Mouse (Mus musculus) thymus, postnatal 0 days (tissue): ENCODE data around the gene Tdrd12. TPM values are rescaled to one million over a fixed set of nuclear protein-coding genes. Genes with fewer than 3 reads are reported as not detected.

Experiments
- DNase-seq: peaks from one replicate; pipeline ENCODE4 v3.0.0-alpha.2; 2015; ENCODE audit warnings: low spot score
- polyA plus RNA-seq: library from polyadenylated mRNA; unstranded; fragments of >200 nt; fragmentation: Nextera tagmentation; extraction: Ambion mirVana; gene quantifications from 2 replicates; pipeline ENCODE4 v1.2.1, GENCODE M21; 2015

The Tdrd12 gene
- polyA plus RNA-seq, 1 experiment from 2014 or later = not detected

DNA sequence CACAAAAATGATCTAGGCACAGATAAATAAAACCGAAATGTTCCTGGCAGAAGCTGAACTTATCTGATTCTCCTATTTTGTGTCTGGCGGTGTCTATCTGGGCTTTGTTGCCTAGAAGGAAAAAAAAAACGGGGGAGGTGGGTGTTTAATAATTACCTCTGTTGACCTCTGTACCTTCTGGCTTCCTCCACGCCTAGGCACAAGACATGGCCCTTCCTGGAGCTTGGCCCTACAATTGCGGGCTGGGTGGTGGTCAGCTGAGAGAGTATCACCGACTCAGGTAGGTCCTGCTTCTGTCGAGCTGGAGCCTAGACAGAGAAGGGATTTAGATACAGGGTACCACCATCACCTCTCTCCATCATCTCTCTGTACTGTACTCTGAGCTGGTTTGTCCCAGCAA is 88.7 kb downstream of the Tdrd12 start:
- no peak for DNase-seq

DNA sequence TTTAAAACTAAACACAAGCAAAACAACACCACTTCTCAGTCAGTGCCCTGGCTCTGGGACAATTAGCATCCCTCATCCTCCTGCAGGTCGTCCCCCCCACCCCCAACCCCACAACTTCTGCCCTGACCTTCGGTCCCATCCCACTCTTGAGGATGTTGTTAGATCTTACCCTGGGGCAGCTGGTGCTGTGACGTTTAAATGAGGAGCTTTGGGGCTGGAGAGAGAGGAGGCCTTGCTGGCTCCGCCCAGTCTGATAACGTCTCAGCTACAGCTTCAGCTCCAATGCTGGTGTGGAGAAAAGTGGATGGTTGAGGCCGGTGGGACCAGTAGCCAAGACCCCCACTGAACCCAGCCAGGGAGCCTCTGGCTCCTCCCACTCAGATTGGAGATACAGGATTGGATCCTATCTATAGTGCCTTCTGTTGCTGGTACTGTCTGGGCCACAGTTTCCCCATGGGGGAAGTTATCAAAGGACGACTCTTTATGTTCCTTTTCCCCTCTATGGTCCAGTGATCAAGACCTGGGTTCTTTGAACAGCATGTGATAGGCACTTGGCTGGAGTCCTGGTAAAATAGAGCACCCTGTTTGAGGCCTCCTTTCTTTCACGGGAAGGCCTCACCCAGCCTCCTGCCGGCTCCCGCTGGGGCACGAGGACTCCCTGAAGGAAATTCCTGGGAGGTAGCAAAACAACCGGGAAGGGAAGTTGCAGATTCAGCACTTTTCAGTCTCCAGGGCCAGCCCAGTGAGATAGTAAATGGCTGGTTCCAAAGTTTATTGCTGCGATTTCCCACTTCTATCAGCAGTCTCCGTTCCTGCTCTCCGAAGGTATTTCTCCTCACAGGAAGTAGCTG is 89.3 kb downstream of the Tdrd12 start, which contains the start of gene Slc7a9:
Gene Slc7a9 (plus strand): TSS at position 801 of the 851 bp plus-strand sequence.
- DNase-seq = no peak

DNA sequence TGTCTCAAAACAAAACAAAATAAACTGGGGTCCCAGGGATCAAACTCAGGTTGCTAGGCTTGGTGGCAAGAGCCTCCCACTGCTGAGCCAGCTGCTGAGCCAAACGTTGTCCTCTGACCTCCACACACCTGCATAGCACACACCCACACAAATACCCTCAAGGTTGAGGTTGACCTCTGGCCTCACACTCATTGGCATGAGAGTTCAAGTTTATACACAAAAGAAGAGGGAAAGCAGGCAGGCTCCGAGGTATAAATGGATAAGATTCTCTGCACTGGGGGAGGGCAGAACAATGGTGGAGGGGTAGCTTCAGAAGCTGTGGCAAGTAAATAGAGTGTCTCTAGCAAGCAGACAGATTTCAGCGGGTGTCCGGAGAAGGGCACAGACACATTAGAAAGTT is 90.0 kb downstream of the Tdrd12 start:
- DNase-seq = no peak

DNA sequence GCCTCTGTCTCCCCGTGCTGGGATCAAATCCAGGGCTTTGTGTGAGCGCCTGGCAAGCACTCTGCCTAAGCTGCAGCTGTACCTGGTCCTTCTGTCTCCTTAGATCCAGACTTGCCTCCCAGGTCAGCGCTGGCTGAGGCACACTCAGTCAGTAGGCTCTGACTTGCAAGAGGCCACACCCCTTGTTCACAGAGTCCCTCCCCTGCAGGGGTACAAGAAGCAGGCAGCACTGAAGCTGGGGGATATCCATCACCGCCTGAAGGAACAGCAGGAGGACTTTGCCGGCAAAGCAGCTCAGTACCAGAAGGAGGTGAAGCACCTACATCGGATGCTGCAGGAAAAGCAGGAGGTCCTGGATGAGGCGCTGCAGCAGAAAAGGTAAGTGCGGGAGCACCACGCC is 102.3 kb downstream of the Tdrd12 start:
- DNase-seq = no peak

DNA sequence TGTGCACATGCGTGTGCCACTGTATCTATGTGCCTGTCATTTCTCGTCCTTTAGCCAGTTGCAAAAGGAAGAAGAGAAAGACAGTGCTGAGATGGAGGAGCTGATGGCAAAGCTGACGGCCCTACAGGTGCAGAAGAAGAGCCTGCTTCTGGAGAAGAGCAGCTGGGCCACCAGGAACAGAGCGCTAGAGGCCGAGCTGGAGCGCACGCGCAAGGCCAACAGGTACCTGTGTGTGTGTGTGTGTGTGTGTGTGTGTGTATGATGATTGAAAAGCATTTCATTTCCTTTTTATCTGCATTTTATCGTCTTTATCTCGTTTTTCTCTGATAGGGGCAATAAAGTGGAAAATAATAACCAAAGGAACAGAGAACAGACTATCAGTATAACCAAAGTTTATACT is 109.4 kb downstream of the Tdrd12 start:
- no peak for DNase-seq

DNA sequence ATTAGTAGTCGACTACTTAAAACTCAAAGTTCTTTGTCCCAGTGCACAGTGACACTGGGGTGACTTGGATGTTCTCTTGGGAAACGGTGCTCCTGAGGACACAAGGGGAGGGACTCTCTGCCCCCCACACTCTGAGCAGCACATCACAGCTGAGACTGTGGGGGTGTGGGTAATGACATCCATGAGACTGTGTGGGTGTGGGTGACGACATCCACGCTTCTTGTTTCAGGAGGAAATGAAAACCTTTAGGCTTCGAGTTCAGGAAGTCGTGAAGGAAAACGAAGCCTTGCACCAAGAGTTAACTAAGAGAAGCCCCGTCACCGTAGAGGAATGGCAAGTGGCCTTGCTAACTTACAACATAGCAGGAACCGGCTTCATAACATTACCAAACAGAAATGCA is 114.5 kb downstream of the Tdrd12 start:
- DNase-seq = no peak

Other genes with a start within 250 kb of the Tdrd12 start
- 15.6 and 16.8 TPM in 2 replicates for gene Gpatch1, start 219.3 kb downstream of the Tdrd12 start, polyA plus RNA-seq
- 0.89 and 1.2 TPM in 2 replicates for gene Rhpn2, start 203.6 kb downstream of the Tdrd12 start, polyA plus RNA-seq
- 30.7 and 35.4 TPM in 2 replicates for gene Faap24, start 140.9 kb downstream of the Tdrd12 start, polyA plus RNA-seq
- 28.5 and 30.8 TPM in 2 replicates for gene Cep89, start 140.7 kb downstream of the Tdrd12 start, polyA plus RNA-seq
- not detected in 2 replicates for gene Slc7a9, start 88.9 kb downstream of the Tdrd12 start, polyA plus RNA-seq
- gene Nudt19, start 18.6 kb upstream of the Tdrd12 start, polyA plus RNA-seq = 99.2 and 105 TPM in 2 replicates
- gene Rgs9bp, start 47.8 kb upstream of the Tdrd12 start, polyA plus RNA-seq = 0.07 and 0.08 TPM in 2 replicates
- gene Ankrd27, start 48.5 kb upstream of the Tdrd12 start, polyA plus RNA-seq = 29.2 and 30.1 TPM in 2 replicates
- 266 and 274 TPM in 2 replicates for gene Pdcd5, start 109.8 kb upstream of the Tdrd12 start, polyA plus RNA-seq
- 36.4 and 46.3 TPM in 2 replicates for gene Dpy19l3, start 216.7 kb upstream of the Tdrd12 start, polyA plus RNA-seq